ENCODE assay signal across 9 mouse cellular contexts in the genomic region with DNA sequence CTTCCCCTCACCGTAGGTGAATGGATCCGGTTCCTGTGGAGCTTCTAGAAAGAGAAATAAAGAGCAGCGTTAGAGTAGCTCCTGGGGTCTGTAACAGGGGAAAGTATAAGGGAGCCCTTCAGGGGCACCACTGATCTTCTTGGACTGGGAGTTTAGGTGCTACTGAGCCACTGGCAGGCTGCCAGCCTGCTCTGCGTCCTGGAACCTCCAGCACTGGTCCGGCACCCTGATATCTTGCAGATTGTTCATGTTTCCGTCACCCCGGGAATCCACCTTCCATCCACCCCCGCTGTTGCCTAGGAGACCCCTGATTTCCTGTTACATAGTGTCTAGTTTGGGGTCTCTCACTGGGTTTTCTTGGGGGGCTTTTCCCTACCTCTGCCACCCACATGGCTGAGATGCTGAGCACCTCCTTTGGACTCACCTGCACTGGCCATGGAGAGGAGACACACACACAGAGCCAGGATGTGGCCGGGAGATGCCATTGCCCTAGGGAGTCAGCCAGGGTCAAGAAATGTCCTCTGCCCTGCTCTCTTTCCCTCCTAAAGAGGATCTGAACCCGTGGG. TPM values are rescaled to one million over a fixed set of nuclear protein-coding genes. Genes with fewer than 3 reads are reported as not detected.
DNase-seq lines count a peak whose midpoint lies in the region; ATAC-seq and TF ChIP-seq lines count a peak whose summit lies in the region.
"Had no signal": no experiment of that assay in that cellular context is flagged by ENCODE, and none has a peak within 500 bp of the region (broad histone marks: within the 10 kb centered on the region; RNA-seq: fewer than 3 reads in every experiment).

No protein-coding gene starts in this region.

- TF ChIP-seq CTCF in layer of hippocampus, adult 2 months (conservative IDR thresholded peaks at IDR 0.05): no peak

- H3K9me3 ChIP-seq in heart, embryonic 13.5 days: no peaks in the 10 kb centered on the region
- no peaks in the 10 kb centered on the region for H3K9me3 ChIP-seq in neural tube, embryonic 13.5 days

- ATAC-seq in heart, embryonic 13.5 days (ENCODE audit: extremely low read depth, insufficient number of reproducible peaks, low FRiP score, low TSS enrichment): no peak
- no peak for ATAC-seq in neural tube, embryonic 13.5 days (ENCODE audit: low read depth)
- ATAC-seq in frontal cortex, adult (ENCODE audit: low TSS enrichment): no peak

- no peaks in the 10 kb centered on the region for H3K36me3 ChIP-seq in heart, embryonic 13.5 days
- H3K36me3 ChIP-seq in neural tube, embryonic 13.5 days: no peaks in the 10 kb centered on the region

- peak overlapping the region; percentile 82 for H3K9ac ChIP-seq in heart, embryonic 13.5 days
- H3K9ac ChIP-seq in neural tube, embryonic 13.5 days: no peak overlapping the region

- H3K4me3 ChIP-seq in layer of hippocampus, adult 2 months: peak overlapping the region; percentile 44
- peak overlapping the region; percentile 53 for H3K4me3 ChIP-seq in heart, embryonic 13.5 days
- H3K4me3 ChIP-seq in neural tube, embryonic 13.5 days: no peak overlapping the region

- peaks cover 72% of the 10 kb centered on the region for H3K4me1 ChIP-seq in heart, embryonic 13.5 days
- peaks cover 58% of the 10 kb centered on the region for H3K4me1 ChIP-seq in neural tube, embryonic 13.5 days (replicated peaks)

- DNase-seq in layer of hippocampus, adult 2 months (ENCODE audit: low spot score in 2 of 2): no peak
- DNase-seq in layer of hippocampus, adult 9-11 months: no peak
- peak; percentile 72 for DNase-seq in cerebellum, adult 9-11 months
- no peak for DNase-seq in thymus, postnatal 10 days (ENCODE audit: low spot score in 2 of 2)
- DNase-seq: layer of hippocampus, postnatal 36 days had no signal

- WGBS in heart, embryonic 13.5 days: 14% methylated on average over 10 of the region's 10 CpGs
- 38% methylated on average over 10 of the region's 10 CpGs for WGBS in neural tube, embryonic 13.5 days

- H3K27me3 ChIP-seq in heart, embryonic 13.5 days (replicated peaks): peaks cover 45% of the 10 kb centered on the region
- H3K27me3 ChIP-seq in neural tube, embryonic 13.5 days: peaks cover 61% of the 10 kb centered on the region

- peak overlapping the region; percentile 83 for H3K27ac ChIP-seq in layer of hippocampus, adult 2 months
- peak overlapping the region; percentile 94 for H3K27ac ChIP-seq in heart, embryonic 13.5 days (replicated peaks)
- no peak overlapping the region for H3K27ac ChIP-seq in neural tube, embryonic 13.5 days (replicated peaks)

- H3K4me2 ChIP-seq in heart, embryonic 13.5 days: peak overlapping the region; percentile 69
- H3K4me2 ChIP-seq in neural tube, embryonic 13.5 days: peak overlapping the region; percentile 63
- H3K4me2 ChIP-seq: midbrain, embryonic 11.5 days had no signal

RNA-seq across cellular contexts. Expression of gene Fxyd7, which starts 2.7 kb away (rescaled TPM):
- total RNA-seq in layer of hippocampus, adult 2 months (2021): 100 to 1,000 TPM; 117 to 121 TPM
- 2.0 and 3.6 TPM in 2 replicates for polyA plus RNA-seq in heart, embryonic 13.5 days (2015; fragmentation: Nextera tagmentation; extraction: Ambion mirVana)
- 181 and 239 TPM in 2 replicates for polyA plus RNA-seq in neural tube, embryonic 13.5 days (2015; fragmentation: Nextera tagmentation; extraction: Ambion mirVana)

RNA-seq across cellular contexts. Expression of gene Fxyd1, which starts 3.0 kb away (rescaled TPM):
- 100 to 1,000 TPM in 1 of 2 experiments, 10 to 100 TPM in 1; 90.9 to 114 TPM for total RNA-seq in layer of hippocampus, adult 2 months (2021)
- 1,042 and 1,184 TPM in 2 replicates for polyA plus RNA-seq in heart, embryonic 13.5 days (2015; fragmentation: Nextera tagmentation; extraction: Ambion mirVana)
- polyA plus RNA-seq in neural tube, embryonic 13.5 days (2015; fragmentation: Nextera tagmentation; extraction: Ambion mirVana): 28.2 and 33.9 TPM in 2 replicates

RNA-seq across cellular contexts. Expression of gene Lgi4, which starts 5.2 kb away (rescaled TPM):
- total RNA-seq in layer of hippocampus, adult 2 months (2021): 10 to 100 TPM; 37.9 to 41.9 TPM
- 0.19 and 0.21 TPM in 2 replicates for polyA plus RNA-seq in heart, embryonic 13.5 days (2015; fragmentation: Nextera tagmentation; extraction: Ambion mirVana)
- 2.0 and 2.6 TPM in 2 replicates for polyA plus RNA-seq in neural tube, embryonic 13.5 days (2015; fragmentation: Nextera tagmentation; extraction: Ambion mirVana)

RNA-seq across cellular contexts. Expression of gene Fxyd5, which starts 11.7 kb away (rescaled TPM):
- total RNA-seq in layer of hippocampus, adult 2 months (2021): 10 to 100 TPM; 17.3 to 26.9 TPM
- 35.5 and 39.2 TPM in 2 replicates for polyA plus RNA-seq in heart, embryonic 13.5 days (2015; fragmentation: Nextera tagmentation; extraction: Ambion mirVana)
- polyA plus RNA-seq in neural tube, embryonic 13.5 days (2015; fragmentation: Nextera tagmentation; extraction: Ambion mirVana): 15.9 and 19.6 TPM in 2 replicates

RNA-seq across cellular contexts. Expression of gene Fxyd3, which starts 22.5 kb away (rescaled TPM):
- 1 to 10 TPM in 1 of 2 experiments, not detected in 1; 1.7 TPM for total RNA-seq in layer of hippocampus, adult 2 months (2021)
- polyA plus RNA-seq in heart, embryonic 13.5 days (2015; fragmentation: Nextera tagmentation; extraction: Ambion mirVana): 2.0 and 2.2 TPM in 2 replicates
- 2.2 and 2.5 TPM in 2 replicates for polyA plus RNA-seq in neural tube, embryonic 13.5 days (2015; fragmentation: Nextera tagmentation; extraction: Ambion mirVana)
- total RNA-seq: layer of hippocampus, postnatal 36 days had no signal

Comparison
In these comparisons a context has a peak if more than half of its experiments do, and no peak if none do; other contexts are left out.
1. RNA of gene Fxyd7, which starts 2.7 kb away (polyA plus RNA-seq): 181 to 239 TPM in neural tube, embryonic 13.5 days; 2.0 to 3.6 TPM in heart, embryonic 13.5 days; every median in the first group is over 10 times any median in the second.
2. RNA of gene Fxyd1, which starts 3.0 kb away (polyA plus RNA-seq): 1,042 to 1,184 TPM in heart, embryonic 13.5 days; 28.2 to 33.9 TPM in neural tube, embryonic 13.5 days; every median in the first group is over 10 times any median in the second.